Mouse (Mus musculus) midbrain, embryonic 11.5 days (tissue): ENCODE data around the gene Gm20431. TPM values are rescaled to one million over a fixed set of nuclear protein-coding genes. Genes with fewer than 3 reads are reported as not detected.
A peak's percentile ranks its signal among the peaks of the same experiment; 100 is the strongest.

Experiments used
- ATAC-seq: fragments of 200-750 bp; cut with Nextera tagmentation; 2 replicates; pipeline ENCODE4 v1.8.0; 2017; ENCODE audit warnings: moderate TSS enrichment, moderate library complexity; ENCODE audit not compliant: low FRiP score
- DNase-seq: peaks from one replicate; pipeline ENCODE4 v3.0.0; 2015; ENCODE audit warnings: low spot score; ENCODE audit errors: missing footprints
- H3K27ac ChIP-seq: fragments of 300-500 bp; sonication (generic); 2 replicates; pipeline ENCODE4 v1.5.1; 2014; ENCODE audit warnings: low read depth, low read length
- H3K27me3 ChIP-seq: fragments of 300-500 bp; sonication (generic); 2 replicates; pipeline ENCODE4 v1.6.1; 2014; ENCODE audit warnings: mild to moderate bottlenecking, low read length, moderate library complexity, mixed read lengths; ENCODE audit not compliant: control insufficient read depth, insufficient read depth
- H3K36me3 ChIP-seq: fragments of 300-500 bp; sonication (generic); 2 replicates; pipeline ENCODE4 v1.6.1; 2014; ENCODE audit warnings: mild to moderate bottlenecking, low read length, moderate library complexity, mixed read lengths; ENCODE audit not compliant: control insufficient read depth, insufficient read depth
- H3K4me1 ChIP-seq: fragments of 300-500 bp; sonication (generic); 2 replicates; pipeline ENCODE4 v1.6.1; 2014; ENCODE audit warnings: low read length; ENCODE audit not compliant: control insufficient read depth, insufficient read depth
- H3K4me2 ChIP-seq: fragments of 300-500 bp; sonication (generic); 2 replicates; pipeline ENCODE4 v1.6.1; 2014; ENCODE audit warnings: mild to moderate bottlenecking, moderate library complexity
- H3K4me3 ChIP-seq: fragments of 300-500 bp; sonication (generic); 2 replicates; pipeline ENCODE4 v1.5.1; 2014; ENCODE audit warnings: low read depth, low read length
- H3K9ac ChIP-seq: fragments of 300-500 bp; sonication (generic); 2 replicates; pipeline ENCODE4 v1.6.1; 2014; ENCODE audit warnings: low read length
- H3K9me3 ChIP-seq: fragments of 300-500 bp; sonication (generic); 2 replicates; pipeline ENCODE4 v1.6.1; 2016; ENCODE audit warnings: low read length; ENCODE audit not compliant: control insufficient read depth
- WGBS: fragments of 180-500 bp; shearing (Covaris S2); extraction: QIAGEN DNeasy Blood & Tissue Kit; methylation state at CpG from one replicate; pipeline ENCODE4 v1.1.7; 2014; 5-methylcytosine and 5-hydroxymethylcytosine counted together
- polyA plus RNA-seq: library from polyadenylated mRNA; unstranded; fragments of >200 nt; fragmentation: Nextera tagmentation; extraction: Ambion mirVana; gene quantifications from 2 replicates; pipeline ENCODE4 v1.2.1, GENCODE M21; 2014

Gm20431 gene
- polyA plus RNA-seq, 1 experiment from 2014 or later = 5.9 TPM

DNA sequence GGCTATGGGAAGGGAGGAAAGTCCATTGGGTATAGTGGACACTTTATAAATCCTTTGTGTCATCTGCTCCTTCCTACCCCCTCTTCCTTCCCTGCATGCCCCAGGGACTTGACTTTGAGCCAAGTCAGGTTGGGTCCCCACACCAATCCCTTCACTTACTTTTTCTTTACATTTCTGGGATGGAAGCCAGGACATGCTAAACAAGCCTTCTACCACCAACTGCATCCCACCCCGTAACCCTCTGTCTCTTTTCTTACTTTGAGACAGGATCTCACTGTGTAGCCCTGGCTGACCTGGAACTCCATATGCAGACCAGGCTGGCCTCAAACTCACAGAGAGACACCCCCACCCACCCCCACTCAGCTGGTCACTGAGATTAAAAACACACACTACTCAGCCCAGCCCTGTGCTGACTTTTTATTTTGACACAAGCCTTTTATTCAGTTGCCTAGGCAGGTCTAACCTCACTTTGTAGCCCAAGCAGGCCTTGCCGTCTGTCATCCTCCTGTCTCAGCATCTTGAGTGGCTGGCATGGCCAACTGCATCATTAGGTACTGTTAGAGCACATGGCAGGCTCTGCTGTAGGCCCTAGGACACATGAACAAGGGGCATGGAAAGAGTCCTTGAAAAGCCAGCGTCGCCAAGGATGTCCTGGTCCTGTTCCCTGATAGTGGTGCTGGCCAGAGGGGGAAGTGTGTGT is 67.6 kb downstream of the Gm20431 start:
- H3K4me1 ChIP-seq = peaks cover 17% of the 10 kb centered on the region
- no peak for DNase-seq
- H3K4me3 ChIP-seq = no peak overlapping the region
- ATAC-seq = no peak
- H3K27me3 ChIP-seq = no peaks in the 10 kb centered on the region; the same call in none of the 2 replicates
- 87% methylated on average over 4 of the region's 4 CpGs for WGBS
- H3K27ac ChIP-seq = no peak overlapping the region
- H3K4me2 ChIP-seq = no peak overlapping the region
- H3K9me3 ChIP-seq = no peaks in the 10 kb centered on the region
- no peak overlapping the region for H3K9ac ChIP-seq
- H3K36me3 ChIP-seq = no peaks in the 10 kb centered on the region

GRCm38 (mm10) chr2:167588774-167589577 is 72.3 kb downstream of the Gm20431 start:
- peak overlapping the region; percentile 37 for H3K4me2 ChIP-seq
- H3K36me3 ChIP-seq = no peaks in the 10 kb centered on the region
- WGBS = 9% methylated on average over 21 of the region's 21 CpGs
- peak overlapping the region; percentile 33 for H3K9ac ChIP-seq
- H3K27me3 ChIP-seq = no peaks in the 10 kb centered on the region; the same call in 1 of the 2 replicates
- ATAC-seq = no peak
- H3K9me3 ChIP-seq = no peaks in the 10 kb centered on the region
- peaks cover 9% of the 10 kb centered on the region; the same call in 1 of the 2 replicates for H3K4me1 ChIP-seq
- DNase-seq = no peak
- no peak overlapping the region for H3K27ac ChIP-seq
- H3K4me3 ChIP-seq = no peak overlapping the region; the same call in 1 of the 2 replicates

DNA sequence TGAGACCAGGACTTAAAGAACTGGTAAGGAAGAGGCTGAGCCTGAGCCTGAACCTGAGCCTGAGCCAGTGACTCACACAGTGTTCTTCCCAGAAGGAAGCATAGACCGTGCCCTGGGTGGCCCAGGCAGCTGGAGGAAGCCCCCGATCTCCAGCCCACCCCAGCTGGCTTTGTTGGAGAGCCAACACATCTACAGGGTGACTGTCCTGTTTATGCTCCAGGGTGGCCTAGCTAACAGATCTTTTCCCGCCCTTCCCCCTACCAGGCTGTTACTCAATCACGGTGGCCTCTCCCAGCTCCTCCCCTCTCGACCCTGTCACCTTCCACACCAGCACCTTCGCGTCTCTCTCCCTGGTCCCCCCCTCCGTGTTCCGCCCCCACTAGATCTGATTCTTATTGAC is 74.3 kb downstream of the Gm20431 start:
- Histone ChIP-seq H3K9me3 (no peaks in the 10 kb centered on the region), H3K9ac (no peak overlapping the region), H3K27ac (no peak overlapping the region), H3K27me3 (no peaks in the 10 kb centered on the region; the same call in 1 of the 2 replicates), H3K4me2 (no peak overlapping the region), H3K36me3 (no peaks in the 10 kb centered on the region), H3K4me1 (peaks cover 12% of the 10 kb centered on the region; the same call in 1 of the 2 replicates), H3K4me3 (no peak overlapping the region)
- ATAC-seq (no peak), DNase-seq (no peak)
- WGBS = 35% methylated on average over 9 of the region's 9 CpGs

DNA sequence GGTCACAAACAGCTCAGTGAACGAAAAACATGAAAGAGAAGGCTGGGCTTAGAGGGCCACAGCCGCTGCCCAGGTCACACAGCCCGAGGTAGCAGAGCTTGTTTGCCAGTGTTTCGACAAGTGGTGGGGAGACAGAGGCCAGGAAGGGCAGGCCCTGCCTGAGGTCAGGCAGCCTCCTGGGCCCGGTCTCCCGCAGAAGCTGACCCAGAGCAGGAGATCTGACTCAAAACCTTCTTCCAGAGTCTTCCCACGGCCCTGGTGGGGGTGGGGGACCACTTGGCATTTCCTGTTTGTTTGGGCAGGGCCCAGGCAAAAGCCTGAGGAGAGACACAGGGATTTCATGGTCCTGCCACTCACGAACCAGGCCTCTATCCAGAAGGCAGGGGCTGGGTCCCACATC is 75.3 kb downstream of the Gm20431 start:
- DNase-seq = no peak
- Histone ChIP-seq H3K4me3 (no peak overlapping the region), H3K4me2 (no peak overlapping the region), H3K9ac (peak overlapping the region; percentile 20; the same call in 1 of the 2 replicates), H3K36me3 (no peaks in the 10 kb centered on the region), H3K27ac (no peak overlapping the region), H3K27me3 (no peaks in the 10 kb centered on the region; the same call in 1 of the 2 replicates), H3K4me1 (peaks cover 12% of the 10 kb centered on the region; the same call in 1 of the 2 replicates), H3K9me3 (no peaks in the 10 kb centered on the region)
- WGBS = 21% methylated on average over 8 of the region's 8 CpGs
- no peak for ATAC-seq

- 66% methylated on average over 2 of the region's 2 CpGs for WGBS
- Histone ChIP-seq H3K4me3 (no peak overlapping the region), H3K36me3 (no peaks in the 10 kb centered on the region), H3K4me2 (no peak overlapping the region), H3K4me1 (peaks cover 12% of the 10 kb centered on the region; the same call in 1 of the 2 replicates), H3K9ac (no peak overlapping the region), H3K27me3 (no peaks in the 10 kb centered on the region; the same call in 1 of the 2 replicates), H3K27ac (no peak overlapping the region), H3K9me3 (no peaks in the 10 kb centered on the region)
- DNase-seq (no peak), ATAC-seq (no peak)
Observed at GRCm38 (mm10) chr2:167585273-167585672, 76.0 kb downstream of the Gm20431 start.

- H3K9ac ChIP-seq = peak overlapping the region; percentile 27; the same call in 1 of the 2 replicates
Observed at GRCm38 (mm10) chr2:167583161-167583952, 77.9 kb downstream of the Gm20431 start.

GRCm38 (mm10) chr2:167578521-167578920 is 82.8 kb downstream of the Gm20431 start:
- H3K27ac ChIP-seq = no peak overlapping the region
- WGBS = 44% methylated on average over 5 of the region's 5 CpGs

More at GRCm38 (mm10) chr2:167583161-167583952, 77.9 kb downstream of the Gm20431 start:
- no peak for ATAC-seq
- H3K4me1 ChIP-seq = peaks cover 5% of the 10 kb centered on the region; the same call in 1 of the 2 replicates
- H3K36me3 ChIP-seq = no peaks in the 10 kb centered on the region
- no peaks in the 10 kb centered on the region for H3K9me3 ChIP-seq
- H3K27me3 ChIP-seq = no peaks in the 10 kb centered on the region
- H3K4me3 ChIP-seq = no peak overlapping the region
- no peak overlapping the region for H3K4me2 ChIP-seq
- no peak for DNase-seq
- 57% methylated on average over 10 of the region's 10 CpGs for WGBS
- H3K27ac ChIP-seq = no peak overlapping the region

GRCm38 (mm10) chr2:167577186-167577785 is 84.0 kb downstream of the Gm20431 start:
- ATAC-seq (no peak), DNase-seq (no peak)
- no peaks in the 10 kb centered on the region; the same call in 1 of the 2 replicates for H3K4me1 ChIP-seq
- H3K27ac ChIP-seq = no peak overlapping the region
- no peaks in the 10 kb centered on the region for H3K9me3 ChIP-seq
- H3K4me2 ChIP-seq = no peak overlapping the region
- no peaks in the 10 kb centered on the region for H3K27me3 ChIP-seq
- H3K36me3 ChIP-seq = no peaks in the 10 kb centered on the region
- no peak overlapping the region for H3K9ac ChIP-seq
- 67% methylated on average over 9 of the region's 9 CpGs for WGBS
- H3K4me3 ChIP-seq = no peak overlapping the region

More at GRCm38 (mm10) chr2:167578521-167578920, 82.8 kb downstream of the Gm20431 start:
- Histone ChIP-seq H3K9me3 (no peaks in the 10 kb centered on the region), H3K4me1 (peaks cover 3% of the 10 kb centered on the region; the same call in 1 of the 2 replicates), H3K4me3 (no peak overlapping the region), H3K27me3 (no peaks in the 10 kb centered on the region), H3K36me3 (no peaks in the 10 kb centered on the region), H3K9ac (no peak overlapping the region), H3K4me2 (no peak overlapping the region)
- ATAC-seq = no peak
- no peak for DNase-seq
